Mouse (Mus musculus) large intestine, adult 2 months (tissue): Measurements from ENCODE around the gene Alad. TPM values are rescaled to one million over a fixed set of nuclear protein-coding genes. Genes with fewer than 3 reads are reported as not detected.

Experiments used
- polyA plus RNA-seq: library from polyadenylated mRNA; depleted of rRNA; stranded (reverse); fragments of >200 nt; gene quantifications from 2 replicates; pipeline ENCODE4 v1.2.3, GENCODE M21; 2012; rRNA removed

Gene Alad
- polyA plus RNA-seq, 1 experiment = 135 TPM

Other genes starting within 250 kb of the Alad start
- gene Fkbp15, start 159.4 kb downstream of the Alad start, polyA plus RNA-seq = 16.7 and 24.6 TPM in 2 replicates
- 68.2 and 69.2 TPM in 2 replicates for gene Slc31a1, start 159.2 kb downstream of the Alad start, polyA plus RNA-seq
- gene Cdc26, start 111.3 kb downstream of the Alad start, polyA plus RNA-seq = 25.2 and 28.3 TPM in 2 replicates
- gene Prpf4, start 111.1 kb downstream of the Alad start, polyA plus RNA-seq = 10.4 and 11.3 TPM in 2 replicates
- gene Rnf183, start 84.7 kb downstream of the Alad start, polyA plus RNA-seq = 0.89 and 2.1 TPM in 2 replicates
- 1.7 and 1.9 TPM in 2 replicates for gene Wdr31, start 49.0 kb downstream of the Alad start, polyA plus RNA-seq
- 85.8 and 103 TPM in 2 replicates for gene Bspry, start 39.9 kb downstream of the Alad start, polyA plus RNA-seq
- gene Hdhd3, start 16.5 kb downstream of the Alad start, polyA plus RNA-seq = 97.6 and 124 TPM in 2 replicates
- 19.5 and 20.9 TPM in 2 replicates for gene Pole3, start 5.2 kb upstream of the Alad start, polyA plus RNA-seq
- gene 4933430I17Rik, start 5.5 kb upstream of the Alad start, polyA plus RNA-seq = 0.10 and 0.16 TPM in 2 replicates
- 43.0 and 50.6 TPM in 2 replicates for gene Rgs3, start 39.9 kb upstream of the Alad start, polyA plus RNA-seq